Mouse (Mus musculus) ES-Bruce4 (cell line): ENCODE data around the gene Cacna1d.

Experiments used
- CTCF ChIP-seq: IDR thresholded peaks from one replicate; pipeline ENCODE4 v1.8.1; 2011; ENCODE audit warnings: low read depth, low read length
- POLR2A ChIP-seq: IDR thresholded peaks from one replicate; pipeline ENCODE4 v1.8.1; 2011; ENCODE audit warnings: low read length; ENCODE audit not compliant: insufficient read depth

- TF ChIP-seq CTCF, result no peak
- TF ChIP-seq POLR2A, result no peak
Measured at GRCm38 (mm10) chr14:30171593-30171992, 319.7 kb downstream of the Cacna1d start.
